Mouse (Mus musculus): Measurements from ENCODE around the gene Vac14. TPM values are rescaled to one million over a fixed set of nuclear protein-coding genes. Genes with fewer than 3 reads are reported as not detected.

Vac14 gene
- polyA plus RNA-seq, 1 experiment from 2014 or later = 27.9 TPM

DNA sequence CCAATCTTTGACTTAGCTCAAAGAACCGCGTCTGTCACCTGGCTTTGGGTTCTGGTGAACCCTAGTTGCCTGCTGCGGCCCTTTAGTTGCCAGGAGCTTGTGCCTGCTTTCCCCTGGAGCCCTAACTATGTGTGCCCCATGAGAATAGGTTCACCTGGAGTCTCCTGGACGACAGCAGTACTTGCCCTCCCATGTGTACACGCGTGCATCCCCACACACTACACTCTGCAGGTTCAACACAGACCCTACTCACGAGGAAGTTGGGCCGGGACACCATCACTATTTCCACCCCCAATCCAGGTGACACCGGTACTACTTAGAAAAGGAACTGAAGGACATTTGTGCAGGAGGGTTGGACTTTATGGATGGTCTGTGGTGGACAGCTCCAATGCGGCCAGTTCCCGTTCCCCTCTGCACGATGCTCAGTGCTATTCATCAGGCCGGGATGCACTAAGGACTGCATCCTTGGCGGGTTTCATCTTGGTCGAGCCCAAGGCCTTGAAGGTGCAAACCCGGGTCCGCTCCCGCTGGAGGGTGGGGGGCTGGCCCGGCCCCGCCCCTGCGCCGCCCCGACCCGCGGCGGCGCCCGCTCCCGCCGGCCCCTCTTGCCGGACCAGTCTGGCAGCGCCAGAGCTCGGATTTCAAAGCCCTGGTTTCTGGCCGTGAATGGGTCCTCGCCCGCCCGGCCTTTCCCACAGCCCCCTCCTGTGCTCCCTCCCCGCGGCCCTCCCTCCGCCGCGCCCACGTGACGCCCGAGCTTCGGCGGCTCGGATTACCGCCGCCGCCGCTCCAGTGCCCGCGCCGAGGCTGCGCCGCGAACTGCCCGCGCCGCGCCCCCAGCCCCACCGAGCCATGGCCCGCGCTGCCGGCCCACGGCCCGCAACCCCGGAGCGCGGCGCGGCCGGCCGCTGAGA is 102.6 kb downstream of the Vac14 start, which contains the start of gene Mtss1l:
Gene Mtss1l (plus strand): TSS at position 792 of the 914 bp plus-strand sequence.
- no peaks in the 10 kb centered on the region for H3K9me3 ChIP-seq
- peaks cover 73% of the 10 kb centered on the region for H3K4me1 ChIP-seq
- peak within 1 kb of the TSS; percentile 90 for H3K27ac ChIP-seq (replicated peaks)
- no peaks in the 10 kb centered on the region for H3K36me3 ChIP-seq
- peak; percentile 70 for ATAC-seq (replicated peaks)
- peak within 1 kb of the TSS; percentile 83 for H3K4me3 ChIP-seq
- peak within 1 kb of the TSS; percentile 91 for H3K4me2 ChIP-seq (replicated peaks)
- H3K27me3 ChIP-seq = no peaks in the 10 kb centered on the region
- peak within 1 kb of the TSS; percentile 93 for H3K9ac ChIP-seq (replicated peaks)
- WGBS = 3% methylated on average over 66 of the region's 75 CpGs

DNA sequence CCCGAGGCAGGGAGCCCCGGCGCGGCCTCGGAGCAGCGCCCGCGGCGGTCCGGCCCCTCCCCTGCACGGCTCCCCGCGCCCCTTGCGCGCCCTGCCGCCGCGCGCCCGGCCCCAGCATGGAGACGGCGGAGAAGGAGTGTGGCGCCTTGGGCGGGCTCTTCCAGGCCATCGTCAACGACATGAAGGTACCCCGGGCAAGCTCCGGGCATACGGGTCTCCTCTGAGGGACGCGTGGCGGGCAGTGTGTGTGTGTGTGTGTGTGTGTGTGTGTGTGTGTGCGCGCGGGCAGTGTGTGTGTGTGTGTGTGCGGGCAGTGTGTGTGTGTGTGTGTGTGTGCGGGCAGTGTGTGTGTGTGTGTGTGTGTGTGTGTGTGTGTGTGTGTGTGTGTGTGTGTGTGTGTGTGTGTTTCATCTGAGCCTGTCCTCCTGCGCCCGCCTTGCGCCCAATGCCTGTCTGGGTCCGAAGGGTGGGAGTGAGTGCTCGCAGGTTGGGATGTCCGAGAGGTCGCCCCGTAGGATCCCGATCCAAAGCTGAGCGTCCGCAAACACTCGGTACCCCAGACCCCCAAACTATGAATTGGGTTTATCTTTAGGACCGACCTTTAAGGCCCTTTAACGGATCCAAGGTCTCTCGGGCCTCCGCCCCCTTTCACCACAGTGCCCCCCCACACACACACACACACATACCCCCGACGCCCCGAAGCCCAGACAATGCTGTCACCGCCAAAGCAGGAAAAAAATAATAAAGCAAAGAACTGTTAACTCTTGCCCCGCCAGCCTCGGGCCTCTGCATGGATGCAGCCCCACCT is 103.4 kb downstream of the Vac14 start:
- peak overlapping the region; percentile 83 for H3K4me3 ChIP-seq
- peak overlapping the region; percentile 90 for H3K27ac ChIP-seq (replicated peaks)
- WGBS = 1% methylated on average over 49 of the region's 59 CpGs
- ATAC-seq (replicated peaks) = peak; percentile 65
- H3K4me1 ChIP-seq = peaks cover 71% of the 10 kb centered on the region
- peaks cover 3% of the 10 kb centered on the region; the same call in 1 of the 2 replicates for H3K36me3 ChIP-seq
- peak overlapping the region; percentile 93 for H3K9ac ChIP-seq (replicated peaks)
- H3K27me3 ChIP-seq = no peaks in the 10 kb centered on the region
- no peaks in the 10 kb centered on the region for H3K9me3 ChIP-seq
- H3K4me2 ChIP-seq (replicated peaks) = peak overlapping the region; percentile 91

DNA sequence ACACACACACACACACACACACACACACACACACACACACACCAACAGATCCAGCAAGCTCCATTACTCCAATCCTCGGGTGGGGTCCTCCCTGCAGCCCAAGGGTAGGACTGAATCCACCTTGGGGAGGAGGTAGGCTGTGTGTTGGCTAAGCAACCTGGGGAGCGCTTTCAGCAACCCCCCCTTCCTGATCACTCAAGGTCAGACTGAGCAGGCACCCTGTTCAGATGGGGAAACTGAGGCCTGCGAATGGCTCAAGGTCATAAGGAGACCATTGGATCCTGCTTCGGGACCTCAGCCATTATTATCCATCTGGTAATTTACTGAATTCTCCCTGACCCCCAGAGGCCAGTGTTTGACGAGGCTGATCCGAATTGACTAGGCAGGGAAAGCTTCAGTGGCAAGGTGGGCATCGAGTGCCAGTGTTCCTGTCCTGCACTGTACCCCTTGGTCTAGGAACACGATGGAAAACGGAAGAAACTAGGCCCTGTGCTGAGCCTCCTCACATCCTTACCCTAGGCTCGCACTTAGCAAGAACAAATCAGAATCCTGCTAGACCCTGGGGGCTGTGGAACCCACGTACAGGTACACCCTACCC is 104.1 kb downstream of the Vac14 start:
- H3K9ac ChIP-seq (replicated peaks) = peak overlapping the region; percentile 93
- 0 out of 2 replicates have a peak, but pooled peaks have one; percentile 3 for ATAC-seq (replicated peaks)
- peak overlapping the region; percentile 91 for H3K4me2 ChIP-seq (replicated peaks)
- peaks cover 75% of the 10 kb centered on the region for H3K4me1 ChIP-seq
- H3K36me3 ChIP-seq = peaks cover 9% of the 10 kb centered on the region
- no peaks in the 10 kb centered on the region for H3K9me3 ChIP-seq
- peak overlapping the region; percentile 90 for H3K27ac ChIP-seq (replicated peaks)
- WGBS = 40% methylated on average over 11 of the region's 11 CpGs
- H3K4me3 ChIP-seq = peak overlapping the region; percentile 83
- H3K27me3 ChIP-seq = no peaks in the 10 kb centered on the region

- no peaks in the 10 kb centered on the region for H3K27me3 ChIP-seq
- ATAC-seq (replicated peaks) = no peak
- no peak overlapping the region for H3K4me3 ChIP-seq
- H3K9ac ChIP-seq (replicated peaks) = peak overlapping the region; percentile 27; the same call in 1 of the 2 replicates
- H3K4me2 ChIP-seq (replicated peaks) = peak overlapping the region; percentile 10; the same call in 1 of the 2 replicates
- 77% methylated on average over 3 of the region's 3 CpGs for WGBS
- H3K27ac ChIP-seq (replicated peaks) = peak overlapping the region; percentile 65
- peaks cover 29% of the 10 kb centered on the region for H3K36me3 ChIP-seq
- H3K9me3 ChIP-seq = no peaks in the 10 kb centered on the region
- peaks cover 62% of the 10 kb centered on the region for H3K4me1 ChIP-seq
These were observed 106.1 kb downstream of the Vac14 start for GRCm38 (mm10) chr8:110724493-110724892.

GRCm38 (mm10) chr8:110725084-110725838 is 106.9 kb downstream of the Vac14 start:
- H3K36me3 ChIP-seq = peaks cover 37% of the 10 kb centered on the region
- H3K4me1 ChIP-seq = peaks cover 54% of the 10 kb centered on the region
- peak overlapping the region; percentile 5; the same call in 1 of the 2 replicates for H3K4me2 ChIP-seq (replicated peaks)

DNA sequence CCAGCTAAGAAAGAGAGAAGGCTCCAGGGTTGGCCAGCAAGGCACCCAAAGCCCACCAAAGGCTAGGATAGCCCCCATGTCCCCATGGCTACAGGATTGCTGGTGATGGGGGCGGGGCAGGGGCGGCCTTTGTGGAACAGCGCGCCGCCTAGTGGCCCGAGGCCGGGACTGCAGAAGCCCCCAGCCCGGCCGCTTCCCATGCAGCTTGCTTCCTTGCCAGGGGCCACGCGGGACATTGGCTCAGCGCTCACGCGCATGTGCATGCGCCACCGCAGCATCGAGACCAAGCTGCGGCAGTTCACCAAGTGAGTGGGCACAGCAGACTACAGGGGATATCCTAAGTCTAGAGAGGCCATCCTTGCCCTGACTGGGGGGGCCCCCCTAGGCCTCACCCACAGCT is 108.5 kb downstream of the Vac14 start:
- 2% methylated on average over 18 of the region's 18 CpGs for WGBS
- Histone ChIP-seq H3K9me3 (no peaks in the 10 kb centered on the region), H3K4me1 (peaks cover 47% of the 10 kb centered on the region), H3K27me3 (no peaks in the 10 kb centered on the region), H3K9ac (replicated peaks) (no peak overlapping the region), H3K36me3 (peaks cover 53% of the 10 kb centered on the region), H3K4me3 (no peak overlapping the region), H3K27ac (replicated peaks) (no peak overlapping the region), H3K4me2 (replicated peaks) (no peak overlapping the region)
- ATAC-seq (replicated peaks) = peak; percentile 15

More at GRCm38 (mm10) chr8:110725084-110725838, 106.9 kb downstream of the Vac14 start:
- H3K4me3 ChIP-seq = no peak overlapping the region
- 30% methylated on average over 7 of the region's 7 CpGs for WGBS
- H3K27me3 ChIP-seq = no peaks in the 10 kb centered on the region
- H3K9me3 ChIP-seq = no peaks in the 10 kb centered on the region
- ATAC-seq (replicated peaks) = no peak
- H3K27ac ChIP-seq (replicated peaks) = peak overlapping the region; percentile 65
- H3K9ac ChIP-seq (replicated peaks) = 0 out of 2 replicates have a peak overlapping the region, but pooled peaks have one; percentile 10

DNA sequence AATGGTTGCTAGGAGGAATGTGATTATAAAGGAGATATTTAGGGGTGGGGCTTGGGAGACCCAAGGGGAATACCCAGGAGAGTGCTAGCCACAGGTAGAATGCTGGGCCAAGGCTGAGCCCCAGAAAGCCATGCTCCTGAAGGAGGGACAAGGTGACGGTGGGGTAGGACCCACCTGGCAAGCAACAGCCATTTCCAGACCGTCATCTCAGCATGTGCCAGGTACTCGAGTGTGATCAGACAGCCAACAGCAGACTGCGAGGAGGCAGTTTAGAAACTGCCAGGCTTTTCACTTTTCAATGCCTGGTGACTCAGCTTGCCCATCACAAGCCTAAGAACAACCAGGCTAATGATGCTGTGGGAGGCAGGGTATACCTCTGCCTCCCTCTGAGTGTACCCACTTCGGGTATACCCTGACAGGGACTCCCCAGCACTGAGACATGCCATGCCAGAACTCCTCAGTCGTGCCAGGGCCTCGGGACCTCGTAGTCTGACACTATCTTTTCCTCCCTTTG is 113.0 kb downstream of the Vac14 start:
- Histone ChIP-seq H3K4me1 (peaks cover 8% of the 10 kb centered on the region), H3K9me3 (no peaks in the 10 kb centered on the region), H3K36me3 (peaks cover 84% of the 10 kb centered on the region), H3K27ac (replicated peaks) (no peak overlapping the region), H3K4me3 (no peak overlapping the region), H3K4me2 (replicated peaks) (no peak overlapping the region), H3K27me3 (no peaks in the 10 kb centered on the region), H3K9ac (replicated peaks) (no peak overlapping the region)
- WGBS = 83% methylated on average over 8 of the region's 8 CpGs
- ATAC-seq (replicated peaks) = no peak

GRCm38 (mm10) chr8:110733036-110733435 is 114.7 kb downstream of the Vac14 start:
- no peak for ATAC-seq (replicated peaks)
- H3K27ac ChIP-seq (replicated peaks) = no peak overlapping the region
- H3K36me3 ChIP-seq = peaks cover 88% of the 10 kb centered on the region
- no peak overlapping the region for H3K4me3 ChIP-seq
- no peaks in the 10 kb centered on the region for H3K4me1 ChIP-seq
- no peaks in the 10 kb centered on the region for H3K9me3 ChIP-seq
- WGBS = 83% methylated on average over 8 of the region's 8 CpGs
- no peak overlapping the region for H3K4me2 ChIP-seq (replicated peaks)
- no peak overlapping the region for H3K9ac ChIP-seq (replicated peaks)
- no peaks in the 10 kb centered on the region for H3K27me3 ChIP-seq

GRCm38 (mm10) chr8:110738591-110739195 is 120.3 kb downstream of the Vac14 start:
- Histone ChIP-seq H3K27me3 (no peaks in the 10 kb centered on the region), H3K27ac (replicated peaks) (no peak overlapping the region), H3K4me1 (no peaks in the 10 kb centered on the region), H3K4me3 (no peak overlapping the region), H3K9ac (replicated peaks) (no peak overlapping the region), H3K4me2 (replicated peaks) (no peak overlapping the region), H3K36me3 (peaks cover 59% of the 10 kb centered on the region), H3K9me3 (no peaks in the 10 kb centered on the region)
- 92% methylated on average over 35 of the region's 35 CpGs for WGBS
- no peak for ATAC-seq (replicated peaks)

DNA sequence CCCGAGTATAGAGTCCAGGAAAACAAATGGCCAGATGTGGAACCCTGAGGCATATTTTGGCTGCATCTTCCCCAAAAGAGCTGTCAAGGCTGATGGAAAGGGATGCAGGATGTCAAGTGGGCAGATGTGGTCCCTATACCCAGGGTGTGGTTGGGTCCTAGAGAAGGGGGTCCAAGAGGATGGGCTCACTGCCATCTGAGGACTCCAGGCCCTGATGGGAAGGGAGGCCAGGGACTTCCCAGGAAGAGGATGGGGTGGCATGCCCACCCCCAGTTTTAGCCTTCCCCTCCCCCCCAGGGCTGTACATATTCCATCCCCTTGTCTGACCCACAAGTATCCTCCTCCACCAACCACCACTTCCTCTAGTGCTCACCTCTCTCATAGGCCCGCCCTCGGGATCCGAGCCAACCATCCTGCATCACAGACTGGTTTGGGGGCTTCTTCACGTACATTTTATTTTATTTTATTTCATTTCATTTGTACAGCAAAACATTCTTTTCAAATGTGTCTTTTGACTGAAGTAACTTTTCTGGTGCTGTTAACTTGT is 122.3 kb downstream of the Vac14 start:
- Histone ChIP-seq H3K9ac (replicated peaks) (no peak overlapping the region), H3K4me3 (no peak overlapping the region), H3K4me2 (replicated peaks) (no peak overlapping the region), H3K9me3 (no peaks in the 10 kb centered on the region), H3K27ac (replicated peaks) (no peak overlapping the region), H3K27me3 (no peaks in the 10 kb centered on the region), H3K36me3 (peaks cover 47% of the 10 kb centered on the region), H3K4me1 (no peaks in the 10 kb centered on the region)
- 93% methylated on average over 5 of the region's 5 CpGs for WGBS
- no peak for ATAC-seq (replicated peaks)

Data from forebrain, embryonic 15.5 days (tissue).